Mouse (Mus musculus) ES-E14 (cell line): ENCODE measurements around the gene Gm10135. TPM values are rescaled to one million over a fixed set of nuclear protein-coding genes. Genes with fewer than 3 reads are reported as not detected.
A peak's percentile ranks its signal among the peaks of the same experiment; 100 is the strongest.
"Not testable (repeated sequence)": the region's sequence is repeated elsewhere in the genome, so short reads cannot be mapped to it uniquely, and the experiment has no call there.

Source experiments
- DNase-seq: peaks from one replicate; pipeline ENCODE4 v3.0.0-alpha.2; 2013; ENCODE audit warnings: low read depth, low spot score
- H3K27ac ChIP-seq: 2 replicates; pipeline ENCODE4 v1.5.1; 2012; ENCODE audit warnings: low read depth, mild to moderate bottlenecking, low read length, moderate library complexity, mixed read lengths; ENCODE audit not compliant: poor library complexity, insufficient read depth, severe bottlenecking
- H3K36me3 ChIP-seq: 2 replicates; pipeline ENCODE4 v1.6.1; 2012; ENCODE audit warnings: mild to moderate bottlenecking, low read length, moderate library complexity, mixed read lengths; ENCODE audit not compliant: control insufficient read depth, poor library complexity, insufficient read depth, severe bottlenecking
- H3K4me1 ChIP-seq, 2 experiments: fragments of 150-350 bp in 1 of 2; sonication (generic) in 1 of 2; 2 replicates each; pipeline ENCODE4 v1.6.1; 2012; ENCODE audit warnings: low read length in 2 of 2, mild to moderate bottlenecking in 1 of 2, mixed read lengths in 1 of 2; ENCODE audit not compliant: control insufficient read depth in 2 of 2, insufficient read depth in 2 of 2, poor library complexity in 1 of 2
- H3K4me3 ChIP-seq, 2 experiments: fragments of 150-350 bp in 1 of 2; sonication (generic) in 1 of 2; 2 replicates each; pipeline ENCODE4 v1.5.1; 2012; ENCODE audit warnings: low read length in 2 of 2, low read depth in 1 of 2, mild to moderate bottlenecking in 1 of 2, mixed read lengths in 1 of 2; ENCODE audit not compliant: insufficient read depth in 1 of 2, poor library complexity in 1 of 2, severe bottlenecking in 1 of 2
- H3K9ac ChIP-seq: 2 replicates; pipeline ENCODE4 v1.6.1; 2012; ENCODE audit warnings: low read depth, mild to moderate bottlenecking, low read length, mixed read lengths; ENCODE audit not compliant: poor library complexity, insufficient read depth, severe bottlenecking
- H3K9me3 ChIP-seq: fragments of 150-350 bp; sonication (generic); 2 replicates; pipeline ENCODE4 v1.6.1; 2012; ENCODE audit warnings: low read depth, mild to moderate bottlenecking, low read length; ENCODE audit not compliant: control insufficient read depth, insufficient read depth
- CHD2 ChIP-seq: IDR thresholded peaks from 2 replicates; pipeline ENCODE4 v1.6.1; 2014; ENCODE audit warnings: mild to moderate bottlenecking, low read depth, low read length, inconsistent platforms
- HCFC1 ChIP-seq: IDR thresholded peaks from 2 replicates; pipeline ENCODE4 v1.6.1; 2012; ENCODE audit warnings: low read length, inconsistent platforms, borderline replicate concordance; ENCODE audit not compliant: insufficient read depth
- MAFK ChIP-seq: IDR thresholded peaks from 2 replicates; pipeline ENCODE4 v1.6.1; 2014; ENCODE audit warnings: mild to moderate bottlenecking, low read depth, low read length, inconsistent platforms; ENCODE audit not compliant: insufficient read depth
- ZC3H11A ChIP-seq: IDR thresholded peaks from 2 replicates; pipeline ENCODE4 v1.6.1; 2012; ENCODE audit warnings: low read depth, mild to moderate bottlenecking, inconsistent platforms, low read length, borderline replicate concordance
- ZNF384 ChIP-seq: IDR thresholded peaks from 2 replicates; pipeline ENCODE4 v1.6.1; 2012; ENCODE audit warnings: low read depth, low read length, inconsistent platforms
- in situ Hi-C, 2 experiments: fragments of 600-800 bp; cut with MboI; formaldehyde crosslinking; loops; one replicate each; pipeline ENCODE4 v1.15.1; 2025; ENCODE audit warnings: low sequenced_read_pairs in 2 of 2, inconsistent platforms in 1 of 2; ENCODE audit not compliant: unreplicated experiment in 2 of 2
- total RNA-seq: library from RNA; depleted of rRNA; stranded (reverse); fragments of 300-350 nt; gene quantifications from 2 replicates; pipeline ENCODE4 v1.2.3, GENCODE M21; 2012; rRNA removed

The Gm10135 gene
- total RNA-seq: not detected in 2 replicates

DNA sequence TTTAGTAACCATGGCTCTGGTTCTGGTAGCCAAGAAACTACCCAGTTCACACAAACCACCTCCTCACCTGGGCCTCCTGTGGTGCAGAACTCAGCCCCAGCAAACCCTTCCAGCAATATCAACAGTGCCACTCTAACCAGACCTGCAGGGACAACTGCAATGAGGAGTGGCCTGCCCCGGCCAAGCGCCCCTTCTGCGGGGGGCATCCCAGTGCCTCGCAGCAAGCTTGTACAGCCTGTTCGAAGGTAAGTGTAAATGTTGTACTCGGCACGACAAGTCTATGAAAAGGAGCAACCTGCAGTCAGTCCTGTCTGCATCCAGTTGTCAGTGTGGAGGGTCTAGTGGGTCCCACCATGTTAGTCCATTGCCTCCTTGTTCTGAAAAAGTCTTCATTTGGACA is at the start of gene Gm10135:
Gene Gm10135, minus strand, starts transcription at position 101 of the 400 bp plus-strand sequence.
- Histone ChIP-seq H3K9ac (no peak within 1 kb of the TSS), H3K9me3 (no peaks in the 10 kb centered on the region), H3K4me1 (no peaks in the 10 kb centered on the region), H3K4me3 (no peak within 1 kb of the TSS), H3K36me3 (peaks cover 10% of the 10 kb centered on the region; the same call in 1 of the 2 replicates), H3K27ac (no peak within 1 kb of the TSS)
- DNase-seq: no peak
- TF ChIP-seq MAFK (no peak), CHD2 (no peak), ZNF384 (no peak), HCFC1 (no peak), ZC3H11A (no peak)
- in situ Hi-C loops: loop anchor here in 1 of 2 experiments (25.0 kb wide), 1 partner anchor 413 kb away; no protein-coding TSS in a partner anchor

DNA sequence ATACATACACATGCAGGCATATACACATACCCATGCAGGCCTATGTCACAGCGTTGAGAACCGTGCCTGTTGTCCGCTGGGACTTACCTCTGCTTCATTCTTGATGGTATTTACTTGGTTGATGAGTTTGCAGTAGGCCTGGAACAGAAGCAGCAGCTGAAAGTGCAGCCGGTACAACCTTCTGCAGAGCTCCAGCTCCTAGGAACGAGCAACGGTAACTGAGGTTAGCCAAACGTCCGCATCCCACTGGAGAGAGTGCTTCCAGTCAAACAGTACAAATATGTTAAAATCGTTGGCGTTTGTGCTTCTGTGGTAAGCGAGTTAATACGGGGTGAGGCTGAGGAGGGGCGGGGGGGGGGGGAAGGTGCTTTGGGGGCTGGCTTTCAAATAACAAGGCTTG is 49.3 kb upstream of the Gm10135 start:
- Histone ChIP-seq H3K4me1 (no peaks in the 10 kb centered on the region), H3K9me3 (no peaks in the 10 kb centered on the region), H3K27ac (no peak overlapping the region), H3K36me3 (no peaks in the 10 kb centered on the region; the same call in none of the 2 replicates), H3K4me3 (no peak overlapping the region), H3K9ac (no peak overlapping the region)
- in situ Hi-C loops: no loop called here
- no peak for DNase-seq
- no peak for TF ChIP-seq HCFC1
- no peak for TF ChIP-seq ZNF384
- TF ChIP-seq CHD2: no peak
- TF ChIP-seq MAFK: no peak
- TF ChIP-seq ZC3H11A: no peak

GRCm38 (mm10) chr5:73014745-73015144 is 40.2 kb upstream of the Gm10135 start:
- no peak for DNase-seq
- no peak overlapping the region for H3K4me3 ChIP-seq
- no peak overlapping the region for H3K9ac ChIP-seq
- TF ChIP-seq MAFK: no peak
- TF ChIP-seq CHD2: no peak
- TF ChIP-seq HCFC1: no peak
- no peak for TF ChIP-seq ZNF384
- no peak for TF ChIP-seq ZC3H11A
- in situ Hi-C loops: no loop called here
- H3K27ac ChIP-seq: no peak overlapping the region
- H3K36me3 ChIP-seq: no peaks in the 10 kb centered on the region
- no peaks in the 10 kb centered on the region for H3K4me1 ChIP-seq
- H3K9me3 ChIP-seq: no peaks in the 10 kb centered on the region

DNA sequence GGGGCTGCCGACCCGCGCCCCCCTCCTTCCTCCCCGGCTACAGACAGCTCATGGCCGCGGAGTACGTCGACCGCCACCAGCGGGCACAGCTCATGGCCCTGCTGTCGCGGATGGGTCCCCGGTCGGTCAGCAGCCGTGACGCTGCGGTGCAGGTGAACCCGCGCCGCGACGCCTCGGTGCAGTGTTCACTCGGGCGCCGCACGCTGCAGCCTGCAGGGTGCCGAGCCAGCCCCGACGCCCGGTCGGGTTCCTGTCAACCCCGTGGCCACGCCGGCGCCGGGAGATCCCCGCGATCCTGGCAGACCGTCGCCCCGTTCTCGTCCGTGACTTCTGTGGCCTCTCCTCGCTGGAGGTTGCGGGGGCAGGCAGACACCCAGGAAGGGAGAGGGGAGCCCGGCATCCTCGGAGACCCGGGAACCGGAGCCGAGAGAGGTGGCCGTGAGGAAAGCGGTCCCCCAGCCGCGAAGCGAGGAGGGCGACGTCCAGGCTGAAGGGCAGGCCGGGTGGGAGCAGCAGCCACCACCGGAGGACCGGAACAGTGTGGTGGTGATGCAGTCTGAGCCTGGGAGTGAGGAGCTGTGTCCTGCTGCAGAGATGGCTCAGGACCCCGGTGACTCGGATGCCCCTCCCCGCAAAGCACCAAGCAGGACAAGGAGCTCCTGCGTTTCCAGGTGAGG is 39.2 kb upstream of the Gm10135 start:
- H3K36me3 ChIP-seq, H3K4me1 ChIP-seq, in situ Hi-C loops, H3K27ac ChIP-seq, DNase-seq, H3K9me3 ChIP-seq: not testable (repeated sequence)
- H3K4me3 ChIP-seq: peak overlapping the region; percentile 59 to 64
- peak overlapping the region; percentile 66 for H3K9ac ChIP-seq

DNA sequence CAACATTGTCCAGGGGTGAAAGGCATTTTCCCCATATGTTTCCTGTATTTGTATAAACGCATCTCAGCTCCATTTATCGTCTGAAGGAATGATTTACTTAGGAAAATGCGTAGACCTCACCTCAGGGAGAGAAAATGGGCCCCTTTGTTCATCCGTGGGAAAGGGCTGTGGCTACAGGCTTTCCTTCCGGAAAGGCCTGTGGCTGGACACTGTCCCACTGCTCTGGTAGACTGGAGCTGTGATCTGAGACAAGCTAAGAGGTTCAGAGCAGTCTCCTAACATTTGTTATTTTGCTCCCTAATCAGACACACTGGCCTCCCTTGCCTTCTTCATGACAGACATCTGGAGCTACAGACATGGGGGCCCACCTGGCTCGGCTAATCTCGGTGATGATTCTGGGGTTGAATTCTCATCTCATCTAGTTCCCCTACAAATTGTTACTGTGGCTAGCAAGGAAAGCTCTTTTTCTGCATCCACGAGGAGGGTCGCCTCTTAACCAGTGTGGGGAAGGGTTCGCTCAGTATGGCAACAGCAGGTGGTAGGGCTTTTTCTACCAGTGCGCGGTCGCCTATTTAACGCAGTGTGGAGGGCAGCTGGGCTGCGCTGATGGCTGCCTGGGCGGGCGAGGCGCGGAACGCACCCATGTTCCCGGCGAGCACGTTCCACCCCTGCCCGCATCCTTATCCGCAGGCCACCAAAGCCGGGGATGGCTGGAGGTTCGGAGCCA is 38.5 kb upstream of the Gm10135 start:
- H3K9me3 ChIP-seq, H3K9ac ChIP-seq, H3K36me3 ChIP-seq, H3K27ac ChIP-seq, in situ Hi-C loops, DNase-seq, H3K4me1 ChIP-seq: not testable (repeated sequence)
- peak overlapping the region in 1 of 2 experiments; percentile 64; a peak in 2 of 4 replicates for H3K4me3 ChIP-seq

- H3K27ac ChIP-seq, H3K4me3 ChIP-seq, H3K9ac ChIP-seq, H3K36me3 ChIP-seq, H3K4me1 ChIP-seq, in situ Hi-C loops, DNase-seq, H3K9me3 ChIP-seq: not testable (repeated sequence)
These were observed 37.3 kb upstream of the Gm10135 start for GRCm38 (mm10) chr5:73011806-73012205.
